Mouse (Mus musculus): ENCODE results near the gene Bmp5.
"Not testable (repeated sequence)": the region's sequence is repeated elsewhere in the genome, so short reads cannot be mapped to it uniquely, and the experiment has no call there.

Bmp5 gene

GRCm38 (mm10) chr9:75775129-75775845 lies at the start of gene Bmp5:
Gene Bmp5, plus strand, starts transcription at chr9:75775364.
- no peak for DNase-seq (ENCODE audit: low spot score)

DNA sequence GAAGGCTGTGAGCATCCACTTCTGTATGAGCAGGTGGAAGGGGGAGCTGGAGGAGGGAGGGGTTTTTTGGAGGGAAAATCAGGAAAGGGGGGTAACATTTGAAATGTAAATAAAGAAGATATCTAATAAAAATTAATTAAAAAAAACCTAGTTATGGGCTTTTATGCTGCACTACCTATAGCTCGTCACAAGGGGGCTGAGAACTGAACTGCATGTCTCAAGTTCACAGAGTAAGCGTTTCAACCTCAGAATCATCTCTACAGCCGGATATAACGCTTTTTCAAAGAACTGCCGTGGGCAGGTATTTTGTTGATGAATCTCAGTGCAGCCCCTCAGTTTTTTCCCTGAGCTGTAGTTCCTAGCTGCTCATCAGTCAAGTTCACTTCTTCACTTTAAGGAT lies 15.1 kb upstream of the Bmp5 start:
- DNase-seq (ENCODE audit: low spot score), result no peak

GRCm38 (mm10) chr9:75761567-75761966 lies 13.6 kb upstream of the Bmp5 start:
- no peak for DNase-seq (ENCODE audit: low spot score)

- DNase-seq (ENCODE audit: low spot score), result no peak
These were observed 12.7 kb upstream of the Bmp5 start for GRCm38 (mm10) chr9:75762487-75762886.

- DNase-seq (ENCODE audit: low spot score), result no peak
These were observed 10.4 kb upstream of the Bmp5 start for GRCm38 (mm10) chr9:75764792-75765191.

DNA sequence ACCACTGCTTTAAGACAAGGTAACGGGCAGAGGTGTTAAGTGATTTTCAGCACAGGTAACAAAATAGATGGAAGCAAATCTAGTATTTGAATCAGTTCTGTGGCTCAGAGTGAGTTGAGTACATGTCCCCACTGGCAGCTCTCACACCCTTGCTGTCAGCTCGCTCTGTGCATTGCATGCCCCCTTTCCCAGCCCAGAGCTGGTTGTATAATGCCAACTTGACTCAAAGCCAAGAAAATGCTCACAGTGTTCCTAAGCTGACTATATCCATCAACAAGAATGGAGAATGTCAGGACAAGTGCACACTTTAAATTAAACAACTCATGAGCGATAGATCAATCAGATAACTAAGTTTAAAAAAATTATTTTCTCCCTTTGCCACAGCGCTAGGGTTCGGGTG lies 8.6 kb upstream of the Bmp5 start:
- DNase-seq (ENCODE audit: low spot score), result no peak

DNA sequence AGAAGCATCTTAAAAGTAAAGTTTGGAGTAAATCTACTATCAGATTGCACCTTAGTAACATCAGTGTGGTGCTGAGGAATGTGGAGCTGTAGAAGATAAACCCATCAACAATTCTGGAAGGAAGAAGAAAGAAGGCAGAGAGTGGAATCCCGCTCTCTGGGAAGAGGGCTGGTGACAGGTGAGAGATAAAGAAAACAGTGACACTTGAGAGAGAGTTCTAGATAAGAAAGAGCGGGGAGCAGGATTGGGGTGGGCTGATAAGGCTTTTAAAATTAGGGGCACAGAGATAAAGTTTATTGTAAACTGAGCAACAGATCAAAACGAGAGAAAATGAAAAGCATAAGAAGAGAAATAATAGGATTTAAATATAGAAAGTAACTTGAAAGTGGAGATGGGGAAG lies 6.1 kb upstream of the Bmp5 start:
- DNase-seq (ENCODE audit: low spot score), result no peak

DNA sequence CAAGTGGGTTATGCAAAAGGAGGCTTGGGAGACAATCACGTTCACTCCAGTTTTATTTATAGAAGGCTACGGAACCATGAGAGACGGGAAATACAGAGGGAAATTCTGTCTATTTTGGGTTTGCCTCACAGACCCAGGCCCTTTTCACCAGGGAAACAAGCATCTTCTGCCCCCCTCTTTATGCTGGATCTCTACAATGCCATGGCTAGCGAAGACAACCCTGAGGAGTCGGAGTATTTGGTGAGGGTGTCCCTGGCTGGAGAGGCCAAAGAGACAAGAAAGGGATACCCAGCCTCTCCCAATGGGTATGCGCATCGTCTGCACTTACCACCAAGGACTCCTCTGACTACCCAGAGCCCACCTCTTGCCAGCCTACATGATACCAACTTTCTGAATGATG lies 989 bp downstream of the Bmp5 start:
- no peak for DNase-seq (ENCODE audit: low spot score)

GRCm38 (mm10) chr9:75778762-75779346 lies 3.7 kb downstream of the Bmp5 start:
- no peak for DNase-seq (ENCODE audit: low spot score)

GRCm38 (mm10) chr9:75780558-75781276 lies 5.6 kb downstream of the Bmp5 start:
- no peak for DNase-seq (ENCODE audit: low spot score)

GRCm38 (mm10) chr9:75781600-75781999 lies 6.4 kb downstream of the Bmp5 start:
- no peak for DNase-seq (ENCODE audit: low spot score)

- no peak for DNase-seq (ENCODE audit: low spot score)
These were observed 8.4 kb downstream of the Bmp5 start for GRCm38 (mm10) chr9:75783573-75783972.

DNA sequence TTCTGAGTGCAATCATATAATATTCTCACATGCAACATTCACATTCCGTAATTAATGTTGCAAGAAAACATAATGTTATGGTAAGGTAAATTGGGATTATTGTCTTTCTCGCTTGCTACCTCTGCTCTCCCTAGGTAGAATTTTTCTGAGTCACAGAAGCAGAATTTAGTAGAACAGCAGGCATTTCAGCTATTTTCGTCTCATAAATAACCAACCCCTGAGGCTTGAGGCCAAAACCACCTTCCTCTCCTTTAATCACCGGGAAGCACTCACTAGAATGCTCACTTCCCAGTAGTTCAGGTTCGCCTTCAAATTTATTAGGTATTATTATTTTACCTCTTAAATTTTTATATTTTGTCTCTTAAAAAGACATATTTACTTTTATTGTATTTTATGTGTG lies 10.8 kb downstream of the Bmp5 start:
- no peak for DNase-seq (ENCODE audit: low spot score)

- no peak for DNase-seq (ENCODE audit: low spot score)
These were observed 12.0 kb downstream of the Bmp5 start for GRCm38 (mm10) chr9:75787121-75787520.

GRCm38 (mm10) chr9:75789879-75790428 lies 14.8 kb downstream of the Bmp5 start:
- no peak for DNase-seq (ENCODE audit: low spot score)

- DNase-seq (ENCODE audit: low spot score), result no peak
These were observed 29.8 kb downstream of the Bmp5 start for GRCm38 (mm10) chr9:75804940-75805339.

- DNase-seq (ENCODE audit: low spot score), result not testable (repeated sequence)
These were observed 33.0 kb downstream of the Bmp5 start for GRCm38 (mm10) chr9:75808179-75808578.

DNA sequence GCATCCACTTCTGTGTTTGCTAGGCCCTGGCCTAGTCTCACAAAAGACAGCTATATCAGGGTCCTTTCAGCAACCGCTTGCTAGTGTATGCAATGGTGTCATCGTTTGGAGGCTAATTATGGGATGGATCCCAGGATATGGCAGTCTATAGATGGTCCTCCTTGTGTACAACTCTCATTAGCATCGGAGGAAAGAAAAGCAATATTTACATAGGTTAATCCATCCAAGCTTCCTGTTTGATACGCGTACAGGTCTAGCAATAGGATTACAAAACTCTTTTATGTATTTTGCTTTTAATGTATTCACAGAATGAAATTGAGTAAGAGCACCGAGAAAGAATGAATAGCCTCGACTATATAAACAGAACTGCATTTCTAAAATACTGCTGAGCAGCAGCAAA lies 33.5 kb downstream of the Bmp5 start:
- no peak for DNase-seq (ENCODE audit: low spot score)

GRCm38 (mm10) chr9:75815161-75815560 lies 40.0 kb downstream of the Bmp5 start:
- DNase-seq (ENCODE audit: low spot score), result no peak

DNA sequence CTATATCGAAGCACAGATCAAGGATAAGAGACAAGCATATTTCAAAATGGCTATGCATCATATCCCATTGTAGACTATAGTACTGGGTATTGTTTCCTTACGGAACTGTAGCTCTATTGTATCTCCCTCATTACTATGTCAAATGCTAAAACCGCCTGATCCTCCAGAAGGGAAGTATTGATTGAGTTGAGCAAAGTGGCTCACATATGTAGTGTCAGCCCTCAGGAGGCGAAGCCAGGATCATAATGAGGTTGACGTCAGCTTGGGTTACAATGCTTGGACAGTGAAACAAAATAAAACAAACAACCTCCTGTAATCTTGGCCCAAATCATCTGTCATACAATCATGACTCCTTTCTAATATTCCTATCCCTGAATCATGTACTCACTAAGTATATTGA lies 43.2 kb downstream of the Bmp5 start:
- DNase-seq (ENCODE audit: low spot score), result no peak

DNA sequence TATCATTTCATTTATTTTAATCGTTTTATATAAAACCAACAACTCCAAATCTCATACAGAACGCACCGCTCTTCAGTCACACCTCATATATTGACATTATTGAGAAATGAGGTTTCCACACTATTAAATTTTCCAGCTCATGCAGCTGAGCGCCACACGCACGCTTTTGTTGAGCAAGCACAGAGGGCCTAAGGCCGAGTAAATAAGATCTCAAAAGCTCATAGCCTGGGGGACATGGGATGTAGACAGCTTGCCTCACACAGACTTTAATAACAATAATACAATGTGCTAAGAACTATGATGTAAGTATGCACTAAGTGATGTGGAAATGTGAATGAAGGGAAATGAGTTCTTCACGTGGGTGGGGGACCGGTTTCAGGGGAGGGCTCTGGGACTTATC lies 57.3 kb downstream of the Bmp5 start:
- DNase-seq (ENCODE audit: low spot score), result no peak

GRCm38 (mm10) chr9:75833189-75833732 lies 58.1 kb downstream of the Bmp5 start:
- no peak for DNase-seq (ENCODE audit: low spot score)

GRCm38 (mm10) chr9:75839450-75839849 lies 64.3 kb downstream of the Bmp5 start:
- DNase-seq (ENCODE audit: low spot score), result no peak

Data from urinary bladder, postnatal 10 days (tissue).